Mouse (Mus musculus) heart, adult 11 months (tissue): ENCODE measurements around the gene Prpf6.

ENCODE experiments used
- DNase-seq: peaks from one replicate; pipeline ENCODE4 v3.0.0; 2022

Prpf6 gene

GRCm38 (mm10) chr2:181591528-181592085 lies at the start of gene Prpf6:
Gene Prpf6 (plus strand): TSS chr2:181591868.
- DNase-seq = peak; percentile 87

- DNase-seq = peak; percentile 45
Observed at GRCm38 (mm10) chr2:181546142-181546541, 45.5 kb upstream of the Prpf6 start.

GRCm38 (mm10) chr2:181548227-181548626 lies 43.4 kb upstream of the Prpf6 start:
- peak; percentile 24 for DNase-seq

GRCm38 (mm10) chr2:181548682-181549081 lies 43.0 kb upstream of the Prpf6 start:
- peak; percentile 89 for DNase-seq

- peak; percentile 78 for DNase-seq
Observed at GRCm38 (mm10) chr2:181550233-181550632, 41.4 kb upstream of the Prpf6 start.

GRCm38 (mm10) chr2:181553772-181554171 lies 37.9 kb upstream of the Prpf6 start:
- DNase-seq = no peak

- peak; percentile 72 for DNase-seq
Observed at GRCm38 (mm10) chr2:181567338-181567737, 24.3 kb upstream of the Prpf6 start.

GRCm38 (mm10) chr2:181568272-181569008 lies 23.2 kb upstream of the Prpf6 start:
- DNase-seq = peak; percentile 89

GRCm38 (mm10) chr2:181569856-181570255 lies 21.8 kb upstream of the Prpf6 start:
- DNase-seq = peak; percentile 89

GRCm38 (mm10) chr2:181570375-181570774 lies 21.3 kb upstream of the Prpf6 start:
- peak; percentile 90 for DNase-seq

- DNase-seq = peak; percentile 86
Observed at GRCm38 (mm10) chr2:181570921-181571595, 20.6 kb upstream of the Prpf6 start.

GRCm38 (mm10) chr2:181571941-181572670 lies 19.6 kb upstream of the Prpf6 start:
- peak; percentile 80 for DNase-seq

GRCm38 (mm10) chr2:181572921-181573920 lies 18.4 kb upstream of the Prpf6 start:
- DNase-seq = peak; percentile 97

- DNase-seq = peak; percentile 79
Observed at GRCm38 (mm10) chr2:181573961-181574360, 17.7 kb upstream of the Prpf6 start.

- DNase-seq = peak; percentile 86
Observed at GRCm38 (mm10) chr2:181574921-181575545, 16.6 kb upstream of the Prpf6 start.

GRCm38 (mm10) chr2:181576613-181577012 lies 15.1 kb upstream of the Prpf6 start:
- DNase-seq = peak; percentile 72

- DNase-seq = peak; percentile 82
Observed at GRCm38 (mm10) chr2:181577126-181577525, 14.5 kb upstream of the Prpf6 start.

GRCm38 (mm10) chr2:181577981-181578581 lies 13.6 kb upstream of the Prpf6 start:
- peak; percentile 88 for DNase-seq

GRCm38 (mm10) chr2:181578790-181579618 lies 12.7 kb upstream of the Prpf6 start:
- peak; percentile 93 for DNase-seq

GRCm38 (mm10) chr2:181579681-181580080 lies 12.0 kb upstream of the Prpf6 start:
- peak; percentile 72 for DNase-seq
